Mouse (Mus musculus) olfactory bulb, adult 2 months (tissue): ENCODE measurements around the gene Hivep2. TPM values are rescaled to one million over a fixed set of nuclear protein-coding genes. Genes with fewer than 3 reads are reported as not detected.

Experiments
- H3K27ac ChIP-seq: fragments of 200-500 bp; 2 replicates; pipeline ENCODE4 v1.5.1; 2012; ENCODE audit warnings: low read depth, low read length; ENCODE audit not compliant: insufficient read depth
- H3K4me1 ChIP-seq: fragments of 200-500 bp; 2 replicates; pipeline ENCODE4 v1.6.1; 2012; ENCODE audit warnings: low read length; ENCODE audit not compliant: control insufficient read depth, insufficient read depth
- H3K4me3 ChIP-seq: fragments of 200-500 bp; 2 replicates; pipeline ENCODE4 v1.5.1; 2012; ENCODE audit warnings: mild to moderate bottlenecking, low read depth, low read length, moderate library complexity; ENCODE audit not compliant: insufficient read depth
- CTCF ChIP-seq: fragments of 200-500 bp; IDR thresholded peaks from 2 replicates; pipeline ENCODE4 v1.5.1; 2012; ENCODE audit warnings: low read depth, mild to moderate bottlenecking, low read length, moderate library complexity; ENCODE audit not compliant: insufficient read depth
- POLR2A ChIP-seq: fragments of 200-500 bp; IDR thresholded peaks from 2 replicates; pipeline ENCODE4 v1.6.1; 2012; ENCODE audit warnings: mild to moderate bottlenecking, low read depth, low read length, moderate library complexity; ENCODE audit not compliant: insufficient read depth
- WGBS: fragments of 180-500 bp; shearing (Covaris S2); methylation state at CpG from one replicate; pipeline ENCODE4 v1.1.7; 2018; 5-methylcytosine and 5-hydroxymethylcytosine counted together
- polyA plus RNA-seq: library from polyadenylated mRNA; stranded (reverse); fragments of >200 nt; gene quantifications from 2 replicates; pipeline ENCODE4 v1.2.4, GENCODE M21; 2012; ENCODE audit warnings: low replicate concordance; ENCODE audit not compliant: missing spikeins, insufficient read depth, insufficient read length

Gene Hivep2
- polyA plus RNA-seq, 1 experiment = 206 TPM

GRCm38 (mm10) chr10:14168197-14168844 is 202.4 kb downstream of the Hivep2 start:
- H3K27ac ChIP-seq = no peak overlapping the region
- no peaks in the 10 kb centered on the region for H3K4me1 ChIP-seq
- H3K4me3 ChIP-seq = no peak overlapping the region
- TF ChIP-seq CTCF = no peak
- no peak for TF ChIP-seq POLR2A
- WGBS = 84% methylated on average over 6 of the region's 6 CpGs

- TF ChIP-seq CTCF (no peak), POLR2A (no peak)
- H3K27ac ChIP-seq = no peak overlapping the region
- no peaks in the 10 kb centered on the region for H3K4me1 ChIP-seq
- no peak overlapping the region for H3K4me3 ChIP-seq
- WGBS = 56% methylated on average over 5 of the region's 5 CpGs
Observed at GRCm38 (mm10) chr10:14168869-14169566, 203.1 kb downstream of the Hivep2 start.

GRCm38 (mm10) chr10:14174124-14174523 is 208.2 kb downstream of the Hivep2 start:
- Histone ChIP-seq H3K4me3 (no peak overlapping the region), H3K27ac (no peak overlapping the region), H3K4me1 (no peaks in the 10 kb centered on the region)
- no peak for TF ChIP-seq CTCF
- TF ChIP-seq POLR2A = no peak
- WGBS = 73% methylated on average over 4 of the region's 4 CpGs

- no peak for TF ChIP-seq POLR2A
- no peak for TF ChIP-seq CTCF
- H3K4me1 ChIP-seq = peaks cover 3% of the 10 kb centered on the region; the same call in 1 of the 2 replicates
- H3K27ac ChIP-seq = no peak overlapping the region
- H3K4me3 ChIP-seq = no peak overlapping the region
- 65% methylated on average over 19 of the region's 19 CpGs for WGBS
Observed at GRCm38 (mm10) chr10:14179424-14180339, 213.8 kb downstream of the Hivep2 start.

- Histone ChIP-seq H3K4me1 (no peaks in the 10 kb centered on the region), H3K27ac (no peak overlapping the region), H3K4me3 (no peak overlapping the region)
- WGBS = 87% methylated on average over 11 of the region's 11 CpGs
- no peak for TF ChIP-seq CTCF
- no peak for TF ChIP-seq POLR2A
Observed at GRCm38 (mm10) chr10:14186352-14186976, 220.6 kb downstream of the Hivep2 start.

- Histone ChIP-seq H3K27ac (no peak overlapping the region), H3K4me3 (no peak overlapping the region), H3K4me1 (peaks cover 6% of the 10 kb centered on the region)
- TF ChIP-seq POLR2A (no peak), CTCF (no peak)
- 80% methylated on average over 4 of the region's 4 CpGs for WGBS
Observed at GRCm38 (mm10) chr10:14189050-14189449, 223.2 kb downstream of the Hivep2 start.

- WGBS = 70% methylated on average over 10 of the region's 10 CpGs
- TF ChIP-seq CTCF (no peak), POLR2A (no peak)
- no peak overlapping the region for H3K27ac ChIP-seq
Observed at GRCm38 (mm10) chr10:14191202-14191601, 225.3 kb downstream of the Hivep2 start.

GRCm38 (mm10) chr10:14192156-14192555 is 226.3 kb downstream of the Hivep2 start:
- TF ChIP-seq POLR2A (no peak), CTCF (no peak)
- peaks cover 14% of the 10 kb centered on the region for H3K4me1 ChIP-seq
- no peak overlapping the region for H3K4me3 ChIP-seq
- WGBS = 51% methylated on average over 4 of the region's 4 CpGs
- no peak overlapping the region for H3K27ac ChIP-seq

More at GRCm38 (mm10) chr10:14191202-14191601, 225.3 kb downstream of the Hivep2 start:
- peaks cover 12% of the 10 kb centered on the region for H3K4me1 ChIP-seq
- no peak overlapping the region for H3K4me3 ChIP-seq

GRCm38 (mm10) chr10:14193702-14194101 is 227.8 kb downstream of the Hivep2 start:
- Histone ChIP-seq H3K4me3 (no peak overlapping the region), H3K4me1 (peaks cover 14% of the 10 kb centered on the region), H3K27ac (peak overlapping the region; percentile 88)
- TF ChIP-seq POLR2A (no peak), CTCF (no peak)
- WGBS = 17% methylated on average over 4 of the region's 4 CpGs
